Mouse (Mus musculus): ENCODE measurements at regions not wholly inside any gene's neighbourhood (a gene's known extent, or its start where the extent isn't known, plus 50 kb on each side); places are given as distances from the start of the nearest gene placed in this dataset.

- TF ChIP-seq CTCF (conservative IDR thresholded peaks at IDR 0.05; ENCODE audit: low read length) (no peak), NANOG (IDR thresholded peaks at IDR 0.05; ENCODE audit: borderline replicate concordance, low read length) (no peak)
These were observed 1463.3 kb downstream of the Slc22a22 start for GRCm38 (mm10) chr15:56014059-56014620.
